Mouse (Mus musculus) olfactory bulb, adult 2 months (tissue): ENCODE results near the gene Trim67.

ENCODE experiments used
- CTCF ChIP-seq: fragments of 200-500 bp; IDR thresholded peaks from 2 replicates; pipeline ENCODE4 v1.5.1; 2012; ENCODE audit warnings: low read depth, mild to moderate bottlenecking, low read length, moderate library complexity; ENCODE audit not compliant: insufficient read depth
- POLR2A ChIP-seq: fragments of 200-500 bp; IDR thresholded peaks from 2 replicates; pipeline ENCODE4 v1.6.1; 2012; ENCODE audit warnings: mild to moderate bottlenecking, low read depth, low read length, moderate library complexity; ENCODE audit not compliant: insufficient read depth

- no peak for TF ChIP-seq CTCF
- TF ChIP-seq POLR2A = no peak
Observed at GRCm38 (mm10) chr8:124859466-124859865, 66.6 kb downstream of the Trim67 start.
